Mouse (Mus musculus) limb, embryonic 12.5 days (tissue): Measurements from ENCODE around the gene Ptprb. TPM values are rescaled to one million over a fixed set of nuclear protein-coding genes. Genes with fewer than 3 reads are reported as not detected.

Experiments
- ATAC-seq: fragments of 200-750 bp; cut with Nextera tagmentation; 2 replicates; pipeline ENCODE4 v1.8.0; 2017; ENCODE audit warnings: low read depth, moderate TSS enrichment; ENCODE audit not compliant: insufficient number of reproducible peaks, insufficient read depth, low FRiP score, low TSS enrichment
- H3K27ac ChIP-seq: fragments of 300-500 bp; sonication (generic); 2 replicates; pipeline ENCODE4 v1.5.1; 2016; ENCODE audit warnings: mild to moderate bottlenecking, moderate library complexity
- H3K27me3 ChIP-seq: fragments of 300-500 bp; sonication (generic); 2 replicates; pipeline ENCODE4 v1.6.1; 2016; ENCODE audit warnings: mild to moderate bottlenecking, moderate library complexity
- H3K36me3 ChIP-seq: fragments of 300-500 bp; sonication (generic); 2 replicates; pipeline ENCODE4 v1.6.1; 2016; ENCODE audit warnings: mild to moderate bottlenecking, moderate library complexity
- H3K4me1 ChIP-seq: fragments of 300-500 bp; sonication (generic); replicated peaks from 2 replicates; pipeline ENCODE4 v1.6.1; 2016
- H3K4me2 ChIP-seq: fragments of 300-500 bp; sonication (generic); 2 replicates; pipeline ENCODE4 v1.6.1; 2016; ENCODE audit warnings: mild to moderate bottlenecking, moderate library complexity
- H3K4me3 ChIP-seq: fragments of 300-500 bp; sonication (generic); replicated peaks from 2 replicates; pipeline ENCODE4 v1.5.1; 2016; ENCODE audit warnings: mild to moderate bottlenecking
- H3K9ac ChIP-seq: fragments of 300-500 bp; sonication (generic); replicated peaks from 2 replicates; pipeline ENCODE4 v1.6.1; 2016; ENCODE audit warnings: mild to moderate bottlenecking, moderate library complexity
- H3K9me3 ChIP-seq: fragments of 300-500 bp; sonication (generic); 2 replicates; pipeline ENCODE4 v1.6.1; 2016; ENCODE audit warnings: mild to moderate bottlenecking, moderate library complexity
- WGBS: fragments of 180-500 bp; shearing (Covaris S2); methylation state at CpG from one replicate; pipeline ENCODE4 v1.1.7; 2016; 5-methylcytosine and 5-hydroxymethylcytosine counted together
- polyA plus RNA-seq: library from polyadenylated mRNA; unstranded; fragments of >200 nt; fragmentation: Nextera tagmentation; extraction: Ambion mirVana; gene quantifications from 2 replicates; pipeline ENCODE4 v1.2.1, GENCODE M21; 2016

The Ptprb gene
- polyA plus RNA-seq, 1 experiment from 2014 or later: 2.2 TPM

DNA sequence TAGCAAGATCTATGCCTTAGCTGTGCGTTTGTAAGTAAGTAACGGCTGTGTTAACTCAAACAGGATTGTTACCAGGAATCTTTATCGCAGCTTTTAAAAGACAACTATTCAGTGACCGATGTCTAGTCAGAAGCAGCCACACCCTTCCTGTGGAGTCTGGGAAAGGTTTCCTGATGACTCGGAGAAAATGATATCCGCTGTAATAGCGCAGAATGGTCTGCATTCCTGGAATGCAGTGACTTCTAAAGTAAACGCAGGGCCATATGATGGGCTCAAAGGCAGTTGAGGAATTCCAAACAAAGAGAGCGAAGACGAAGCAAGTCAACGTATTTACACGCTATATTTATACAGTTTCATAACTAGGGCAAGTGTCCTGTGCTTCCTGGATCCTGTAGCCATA lies 22.5 kb downstream of the Ptprb start:
- Histone ChIP-seq H3K9me3 (no peaks in the 10 kb centered on the region), H3K4me3 (no peak overlapping the region), H3K9ac (no peak overlapping the region), H3K27me3 (peaks cover 35% of the 10 kb centered on the region), H3K36me3 (no peaks in the 10 kb centered on the region), H3K4me2 (no peak overlapping the region), H3K4me1 (peaks cover 10% of the 10 kb centered on the region), H3K27ac (no peak overlapping the region)
- ATAC-seq: no peak
- WGBS: 77% methylated on average over 12 of the region's 12 CpGs

DNA sequence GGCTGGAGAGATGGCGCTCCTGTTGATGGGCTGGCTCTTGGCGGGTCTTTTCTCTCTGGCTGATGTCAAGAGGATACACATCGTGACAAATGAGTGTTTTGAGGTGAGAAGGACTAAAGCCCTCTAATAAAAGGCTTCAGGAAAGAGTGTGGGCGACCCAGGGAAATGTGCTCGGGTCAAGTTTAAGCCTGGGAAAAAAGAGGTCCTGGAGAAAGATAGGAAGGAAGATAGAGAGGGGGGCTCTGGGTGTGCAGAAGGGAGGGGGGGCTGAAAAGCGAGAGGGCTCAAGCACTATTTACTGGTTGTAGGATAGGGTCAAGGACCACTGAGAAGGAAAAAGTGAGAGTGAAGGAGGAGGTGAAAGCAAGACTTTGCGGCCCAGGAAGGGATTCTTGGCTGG lies 25.5 kb downstream of the Ptprb start:
- no peak for ATAC-seq
- Histone ChIP-seq H3K36me3 (no peaks in the 10 kb centered on the region), H3K27ac (no peak overlapping the region), H3K9me3 (no peaks in the 10 kb centered on the region), H3K9ac (peak overlapping the region; percentile 63), H3K27me3 (peaks cover 43% of the 10 kb centered on the region), H3K4me2 (peak overlapping the region; percentile 95), H3K4me3 (peak overlapping the region; percentile 53), H3K4me1 (peaks cover 10% of the 10 kb centered on the region)
- WGBS: 9% methylated on average over 7 of the region's 7 CpGs

DNA sequence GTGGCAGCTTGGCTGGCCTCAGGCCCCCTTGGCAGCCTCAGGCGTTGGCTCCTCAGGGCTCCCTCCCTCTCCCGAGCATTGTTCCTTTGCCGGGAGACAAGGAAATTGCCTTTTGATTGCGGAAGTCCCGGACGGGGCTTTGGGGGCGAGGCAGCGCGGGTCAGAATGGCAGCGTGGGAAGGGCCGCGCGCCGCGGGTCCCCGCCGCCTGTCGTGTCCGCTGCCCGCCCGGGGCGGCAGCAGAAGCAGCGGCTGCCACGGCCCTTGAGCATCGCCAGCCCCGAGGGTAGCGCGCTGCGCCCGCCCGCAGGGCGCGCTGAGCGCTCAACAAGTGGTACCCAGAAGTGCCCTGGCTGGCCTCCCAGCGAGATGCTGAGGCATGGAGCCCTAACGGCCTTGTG lies 25.9 kb downstream of the Ptprb start:
- no peak for ATAC-seq
- no peak overlapping the region for H3K27ac ChIP-seq
- H3K36me3 ChIP-seq: no peaks in the 10 kb centered on the region
- peak overlapping the region; percentile 53 for H3K4me3 ChIP-seq
- WGBS: under 1% methylated on average over 34 of the region's 36 CpGs
- peaks cover 10% of the 10 kb centered on the region for H3K4me1 ChIP-seq
- peaks cover 43% of the 10 kb centered on the region for H3K27me3 ChIP-seq
- H3K4me2 ChIP-seq: peak overlapping the region; percentile 95
- H3K9ac ChIP-seq: peak overlapping the region; percentile 63
- H3K9me3 ChIP-seq: no peaks in the 10 kb centered on the region

DNA sequence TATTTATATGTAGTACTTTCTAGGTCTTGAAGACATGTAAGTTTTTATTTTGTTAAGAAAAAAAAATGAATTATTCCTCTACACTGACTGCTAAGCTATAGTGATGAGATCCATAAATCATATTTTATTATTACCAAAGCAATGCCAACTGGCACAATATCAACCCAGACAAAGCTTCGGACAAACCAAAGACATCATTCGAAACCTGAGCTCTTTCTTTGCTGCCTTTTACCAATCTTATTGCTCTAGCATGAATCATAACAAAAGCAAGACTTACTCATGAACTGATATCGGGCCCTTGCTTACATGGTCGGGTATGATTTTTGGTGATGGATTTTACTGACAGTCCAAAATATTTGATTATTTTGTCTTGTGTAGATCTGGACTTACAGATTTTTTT lies 29.0 kb downstream of the Ptprb start:
- Histone ChIP-seq H3K36me3 (no peaks in the 10 kb centered on the region), H3K9me3 (no peaks in the 10 kb centered on the region), H3K27ac (no peak overlapping the region), H3K4me3 (no peak overlapping the region), H3K27me3 (peaks cover 36% of the 10 kb centered on the region), H3K4me1 (peaks cover 10% of the 10 kb centered on the region), H3K4me2 (no peak overlapping the region), H3K9ac (no peak overlapping the region)
- no peak for ATAC-seq
- WGBS: 89% methylated on average over 4 of the region's 4 CpGs

DNA sequence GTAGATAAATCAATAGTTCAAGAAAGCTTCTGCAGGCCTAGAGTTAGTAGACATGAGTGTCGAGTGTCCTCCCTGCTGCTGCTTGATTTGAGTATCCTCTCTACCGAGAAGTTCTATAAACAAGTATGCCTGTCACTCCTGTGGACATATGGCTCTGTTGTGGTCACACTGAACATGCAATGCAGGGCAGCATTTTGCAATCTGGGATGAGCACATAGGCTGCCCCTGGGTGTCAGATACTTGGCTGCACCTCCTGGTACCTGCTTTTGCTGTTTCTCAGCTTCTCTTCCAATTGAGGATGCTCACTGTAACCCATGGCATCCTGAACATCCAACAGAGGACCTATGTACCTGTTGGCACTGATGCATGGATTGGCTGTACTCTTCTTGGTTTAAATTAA lies 34.1 kb downstream of the Ptprb start:
- H3K9ac ChIP-seq: no peak overlapping the region
- no peak overlapping the region for H3K4me3 ChIP-seq
- no peaks in the 10 kb centered on the region for H3K27me3 ChIP-seq
- H3K27ac ChIP-seq: no peak overlapping the region
- no peaks in the 10 kb centered on the region for H3K36me3 ChIP-seq
- no peaks in the 10 kb centered on the region for H3K4me1 ChIP-seq
- no peak overlapping the region for H3K4me2 ChIP-seq
- no peak for ATAC-seq
- WGBS: 78% methylated on average over 2 of the region's 2 CpGs
- H3K9me3 ChIP-seq: no peaks in the 10 kb centered on the region

DNA sequence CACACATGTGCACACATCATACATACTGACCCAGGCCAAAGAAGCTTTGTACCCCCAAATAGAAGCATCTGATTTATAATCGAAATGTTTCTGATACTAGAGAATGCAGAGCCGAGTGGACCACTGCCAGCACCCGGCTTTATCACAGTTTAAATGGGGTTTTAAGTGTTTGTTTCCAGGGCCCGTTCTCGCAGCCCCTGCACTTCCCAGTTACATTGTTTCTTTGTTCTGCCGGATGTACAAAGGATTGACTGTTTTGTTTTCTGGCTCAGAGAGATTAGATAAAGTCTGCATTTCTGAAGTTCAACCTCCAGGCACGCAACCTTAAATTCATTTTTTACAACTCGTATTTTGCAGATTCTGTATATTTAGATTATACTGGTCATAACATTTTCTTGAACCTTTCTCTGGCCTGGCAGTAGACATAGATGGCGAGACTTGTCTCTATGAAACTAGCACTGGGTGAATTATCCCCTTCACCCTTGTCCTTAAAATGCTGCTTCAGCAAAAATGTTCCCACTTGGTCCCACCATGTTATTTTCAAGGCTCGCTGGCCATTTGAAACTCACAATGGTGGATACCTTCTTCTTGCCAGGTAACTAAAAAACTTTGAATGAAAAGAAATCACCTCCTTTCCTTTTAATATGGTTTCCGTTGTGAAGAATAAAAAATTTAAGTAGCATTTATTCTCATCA lies 35.3 kb downstream of the Ptprb start:
- H3K9me3 ChIP-seq: no peaks in the 10 kb centered on the region
- H3K27ac ChIP-seq: no peak overlapping the region
- no peak for ATAC-seq
- no peaks in the 10 kb centered on the region for H3K4me1 ChIP-seq
- no peak overlapping the region for H3K4me3 ChIP-seq
- no peak overlapping the region for H3K4me2 ChIP-seq
- no peaks in the 10 kb centered on the region for H3K27me3 ChIP-seq
- 74% methylated on average over 11 of the region's 11 CpGs for WGBS
- no peak overlapping the region for H3K9ac ChIP-seq
- no peaks in the 10 kb centered on the region for H3K36me3 ChIP-seq

DNA sequence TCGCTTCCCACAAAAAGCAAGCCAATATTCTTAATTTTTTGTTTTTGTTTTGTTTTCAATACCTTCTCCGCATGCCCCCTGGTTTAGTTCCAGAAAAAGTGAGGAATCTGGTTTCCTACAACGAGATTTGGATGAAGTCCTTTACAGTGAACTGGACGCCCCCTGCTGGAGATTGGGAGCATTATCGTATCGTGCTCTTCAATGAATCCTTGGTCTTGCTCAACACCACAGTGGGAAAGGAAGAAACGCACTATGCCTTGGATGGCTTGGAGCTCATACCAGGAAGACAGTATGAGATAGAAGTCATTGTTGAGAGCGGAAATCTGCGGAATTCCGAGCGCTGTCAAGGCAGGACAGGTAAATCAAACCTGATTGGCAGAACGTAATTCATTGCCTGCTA lies 43.9 kb downstream of the Ptprb start:
- 20% methylated on average over 12 of the region's 12 CpGs for WGBS
- no peak overlapping the region for H3K27ac ChIP-seq
- H3K27me3 ChIP-seq: no peaks in the 10 kb centered on the region
- H3K36me3 ChIP-seq: no peaks in the 10 kb centered on the region
- H3K4me2 ChIP-seq: peak overlapping the region; percentile 36
- ATAC-seq: no peak
- no peaks in the 10 kb centered on the region for H3K4me1 ChIP-seq
- no peak overlapping the region for H3K9ac ChIP-seq
- H3K9me3 ChIP-seq: no peaks in the 10 kb centered on the region
- no peak overlapping the region for H3K4me3 ChIP-seq

DNA sequence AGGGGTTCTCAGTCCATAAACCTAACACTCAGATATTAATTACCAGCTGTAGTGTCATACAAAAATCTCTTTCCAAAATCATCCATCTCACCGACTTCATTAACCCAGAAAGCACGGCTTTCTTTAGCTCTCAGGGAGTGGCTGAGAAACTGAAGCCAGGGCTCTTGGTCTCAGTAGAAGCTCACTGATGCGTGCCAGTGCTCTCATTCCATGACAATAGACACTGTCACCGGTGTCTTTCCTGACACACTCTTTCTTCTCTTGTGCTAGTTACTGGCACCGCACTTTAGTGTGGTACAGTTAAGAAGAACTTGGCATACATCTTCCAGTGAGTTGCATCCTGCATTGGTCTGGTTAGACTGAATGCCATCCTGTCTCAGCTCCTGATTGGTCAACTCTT lies 53.8 kb downstream of the Ptprb start:
- H3K9ac ChIP-seq: no peak overlapping the region
- H3K27ac ChIP-seq: no peak overlapping the region
- no peaks in the 10 kb centered on the region for H3K27me3 ChIP-seq
- peaks cover 16% of the 10 kb centered on the region; the same call in 1 of the 2 replicates for H3K4me1 ChIP-seq
- whole genome bisulfite sequencing: 84% methylated on average over 5 of the region's 5 CpGs
- ATAC-seq: no peak
- H3K4me2 ChIP-seq: no peak overlapping the region
- no peaks in the 10 kb centered on the region for H3K36me3 ChIP-seq
- H3K9me3 ChIP-seq: no peaks in the 10 kb centered on the region
- H3K4me3 ChIP-seq: no peak overlapping the region

DNA sequence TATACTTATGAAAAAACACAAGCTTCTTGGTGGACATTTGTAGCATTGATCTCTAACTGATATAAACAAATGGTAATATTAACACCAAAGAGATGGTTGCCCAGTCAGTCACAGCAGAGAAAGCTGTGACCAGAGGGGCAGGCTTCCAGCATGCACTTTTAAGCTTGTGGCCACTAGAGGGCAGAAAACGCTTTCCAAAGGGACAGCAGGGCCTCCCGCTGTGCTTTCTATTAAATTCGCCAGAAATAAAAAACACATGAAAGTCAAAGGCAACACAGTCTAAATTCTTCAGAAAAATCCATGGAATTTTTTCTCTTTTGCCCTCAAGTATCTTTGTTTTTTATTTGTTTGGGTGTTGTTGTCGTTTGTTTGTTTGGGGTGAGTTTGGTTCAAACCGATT lies 55.1 kb downstream of the Ptprb start:
- Histone ChIP-seq H3K4me3 (peak overlapping the region; percentile 24; the same call in 1 of the 2 replicates), H3K4me2 (peak overlapping the region; percentile 54), H3K36me3 (no peaks in the 10 kb centered on the region), H3K9ac (no peak overlapping the region), H3K27ac (no peak overlapping the region), H3K27me3 (no peaks in the 10 kb centered on the region), H3K4me1 (peaks cover 18% of the 10 kb centered on the region; the same call in 1 of the 2 replicates), H3K9me3 (no peaks in the 10 kb centered on the region)
- 10% methylated on average over 5 of the region's 5 CpGs for WGBS
- ATAC-seq: no peak

DNA sequence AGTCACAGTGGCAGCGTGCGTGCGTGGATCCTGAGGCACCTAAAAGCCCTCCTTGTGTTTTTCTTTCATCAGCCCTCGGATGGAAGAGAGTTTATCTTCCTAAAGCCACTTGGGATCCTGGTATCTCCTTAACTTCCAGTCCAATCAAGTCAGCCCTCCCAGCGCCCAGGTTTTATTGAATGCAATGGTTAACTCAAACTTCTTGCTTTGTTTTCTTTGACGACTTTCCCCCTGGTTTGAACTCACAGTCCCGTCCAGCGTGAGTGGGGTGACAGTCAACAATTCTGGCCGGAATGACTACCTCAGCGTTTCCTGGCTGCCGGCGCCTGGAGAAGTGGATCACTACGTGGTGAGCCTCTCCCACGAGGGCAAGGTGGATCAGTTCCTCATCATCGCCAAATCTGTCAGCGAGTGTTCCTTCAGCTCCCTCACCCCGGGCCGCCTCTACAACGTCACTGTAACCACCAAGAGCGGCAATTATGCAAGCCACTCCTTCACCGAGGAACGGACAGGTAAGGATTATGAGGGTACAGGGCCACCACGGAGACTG lies 55.7 kb downstream of the Ptprb start:
- no peak overlapping the region for H3K27ac ChIP-seq
- 21% methylated on average over 23 of the region's 23 CpGs for WGBS
- peak overlapping the region; percentile 24 for H3K4me3 ChIP-seq
- no peaks in the 10 kb centered on the region for H3K9me3 ChIP-seq
- no peaks in the 10 kb centered on the region for H3K27me3 ChIP-seq
- H3K36me3 ChIP-seq: no peaks in the 10 kb centered on the region
- peak overlapping the region; percentile 54 for H3K4me2 ChIP-seq
- H3K9ac ChIP-seq: peak overlapping the region; percentile 32; the same call in 1 of the 2 replicates
- peaks cover 18% of the 10 kb centered on the region; the same call in 1 of the 2 replicates for H3K4me1 ChIP-seq
- no peak for ATAC-seq

DNA sequence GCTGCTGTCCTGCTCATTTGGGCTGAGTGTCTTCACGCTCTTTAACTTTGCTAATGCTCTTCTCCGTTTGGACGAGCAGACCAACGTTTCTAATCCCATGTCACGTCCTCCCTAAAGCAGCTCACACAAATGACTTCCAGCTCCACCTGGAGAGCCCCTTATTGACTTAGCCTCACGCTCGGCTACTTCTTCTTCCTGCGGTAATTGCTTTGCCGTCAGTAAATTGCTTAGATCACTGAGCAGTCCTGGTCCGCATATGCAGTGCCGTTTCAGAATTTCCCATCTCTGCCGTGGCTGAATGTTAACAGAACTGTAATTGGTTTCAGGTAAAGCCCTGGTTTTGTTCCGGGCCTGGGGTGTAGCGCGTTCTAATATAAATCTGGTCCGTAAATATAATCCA lies 58.3 kb downstream of the Ptprb start:
- no peak overlapping the region for H3K27ac ChIP-seq
- H3K36me3 ChIP-seq: no peaks in the 10 kb centered on the region
- ATAC-seq: no peak
- no peak overlapping the region for H3K4me3 ChIP-seq
- no peak overlapping the region for H3K9ac ChIP-seq
- H3K9me3 ChIP-seq: no peaks in the 10 kb centered on the region
- H3K27me3 ChIP-seq: no peaks in the 10 kb centered on the region
- H3K4me1 ChIP-seq: peaks cover 18% of the 10 kb centered on the region; the same call in 1 of the 2 replicates
- 40% methylated on average over 16 of the region's 16 CpGs for WGBS
- H3K4me2 ChIP-seq: no peak overlapping the region

DNA sequence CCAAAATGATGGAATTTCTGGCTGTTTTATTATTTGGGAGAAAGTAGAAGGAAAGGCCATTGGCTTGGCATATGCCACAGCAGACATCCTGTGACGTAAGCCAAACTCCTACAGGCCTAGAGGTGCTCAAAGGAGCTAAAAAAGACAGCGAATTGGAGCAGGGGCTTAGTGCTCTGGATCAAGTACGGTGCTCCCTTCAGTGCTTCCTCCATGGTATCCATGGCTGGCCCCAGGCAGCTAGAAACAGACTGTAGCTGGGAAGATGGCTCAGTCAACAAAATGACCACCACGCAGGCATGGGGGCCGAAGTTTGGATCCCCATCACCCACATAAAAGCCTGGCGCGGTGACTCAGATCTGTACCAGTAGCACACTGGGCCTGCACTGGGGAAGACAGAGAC lies 58.8 kb downstream of the Ptprb start:
- H3K4me2 ChIP-seq: no peak overlapping the region
- ATAC-seq: no peak
- H3K4me1 ChIP-seq: peaks cover 18% of the 10 kb centered on the region; the same call in 1 of the 2 replicates
- no peak overlapping the region for H3K4me3 ChIP-seq
- H3K9ac ChIP-seq: no peak overlapping the region
- 89% methylated on average over 7 of the region's 7 CpGs for WGBS
- H3K9me3 ChIP-seq: no peaks in the 10 kb centered on the region
- H3K27ac ChIP-seq: no peak overlapping the region
- H3K27me3 ChIP-seq: no peaks in the 10 kb centered on the region
- H3K36me3 ChIP-seq: no peaks in the 10 kb centered on the region
